Mouse (Mus musculus) retina, adult 2 months (tissue): ENCODE data around the gene Tkt.
"Not testable (repeated sequence)": the region's sequence is repeated elsewhere in the genome, so short reads cannot be mapped to it uniquely, and the experiment has no call there.

Experiments
- DNase-seq: peaks from one replicate; pipeline ENCODE4 v3.0.0-alpha.2; 2012; ENCODE audit warnings: low read depth, low spot score

The Tkt gene

GRCm38 (mm10) chr14:30548131-30548720, at the start of gene Tkt:
TSS of gene Tkt (plus strand) at chr14:30548359.
- DNase-seq, result no peak

GRCm38 (mm10) chr14:30504990-30505389, 43.2 kb upstream of the Tkt start:
- DNase-seq, result no peak

DNA sequence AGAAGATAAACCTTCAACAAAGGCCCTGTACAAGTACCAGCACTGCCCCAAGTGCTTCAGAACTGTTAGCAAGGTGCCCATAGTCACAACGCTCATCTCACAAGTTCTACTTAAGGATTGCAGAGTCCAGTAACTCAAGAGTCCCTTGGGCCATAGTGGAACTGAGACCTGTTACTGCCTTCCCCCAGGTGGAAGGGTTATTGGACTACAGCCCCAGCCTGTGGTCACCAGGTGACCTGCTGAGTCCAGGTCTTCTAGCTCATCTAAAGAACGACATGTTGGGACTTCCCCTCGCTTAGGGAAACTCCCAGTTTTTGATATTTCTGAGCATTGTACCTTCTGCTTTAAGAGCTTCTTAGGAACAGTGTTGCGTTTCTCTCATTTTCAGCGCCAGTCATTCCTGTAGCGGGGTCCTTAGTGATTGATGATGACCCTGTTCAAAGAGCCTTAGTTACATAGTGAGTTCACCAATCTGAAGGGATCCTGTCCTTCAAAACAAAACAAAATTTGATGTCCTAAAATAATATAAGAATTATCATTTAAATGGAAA, 37.9 kb upstream of the Tkt start:
- DNase-seq, result no peak

DNA sequence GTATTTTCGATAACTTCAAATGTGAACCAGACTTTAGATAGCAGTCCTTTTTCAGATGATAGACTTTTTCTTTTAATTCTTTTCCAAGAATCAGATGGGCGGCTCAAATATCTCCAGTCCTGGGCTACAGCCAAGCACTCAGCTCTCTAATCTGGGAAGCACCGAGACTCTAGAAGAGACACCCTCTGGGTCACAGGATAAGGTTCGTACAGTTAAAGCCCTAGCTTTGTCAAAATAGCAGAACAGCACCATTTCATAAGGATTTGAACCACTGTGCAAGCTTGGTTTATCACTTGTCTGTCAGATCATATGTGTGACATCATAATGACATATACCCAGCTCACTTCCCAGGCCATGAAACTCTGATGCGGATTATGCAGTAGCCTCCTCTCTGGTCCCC, 35.3 kb upstream of the Tkt start:
- DNase-seq, result no peak

DNA sequence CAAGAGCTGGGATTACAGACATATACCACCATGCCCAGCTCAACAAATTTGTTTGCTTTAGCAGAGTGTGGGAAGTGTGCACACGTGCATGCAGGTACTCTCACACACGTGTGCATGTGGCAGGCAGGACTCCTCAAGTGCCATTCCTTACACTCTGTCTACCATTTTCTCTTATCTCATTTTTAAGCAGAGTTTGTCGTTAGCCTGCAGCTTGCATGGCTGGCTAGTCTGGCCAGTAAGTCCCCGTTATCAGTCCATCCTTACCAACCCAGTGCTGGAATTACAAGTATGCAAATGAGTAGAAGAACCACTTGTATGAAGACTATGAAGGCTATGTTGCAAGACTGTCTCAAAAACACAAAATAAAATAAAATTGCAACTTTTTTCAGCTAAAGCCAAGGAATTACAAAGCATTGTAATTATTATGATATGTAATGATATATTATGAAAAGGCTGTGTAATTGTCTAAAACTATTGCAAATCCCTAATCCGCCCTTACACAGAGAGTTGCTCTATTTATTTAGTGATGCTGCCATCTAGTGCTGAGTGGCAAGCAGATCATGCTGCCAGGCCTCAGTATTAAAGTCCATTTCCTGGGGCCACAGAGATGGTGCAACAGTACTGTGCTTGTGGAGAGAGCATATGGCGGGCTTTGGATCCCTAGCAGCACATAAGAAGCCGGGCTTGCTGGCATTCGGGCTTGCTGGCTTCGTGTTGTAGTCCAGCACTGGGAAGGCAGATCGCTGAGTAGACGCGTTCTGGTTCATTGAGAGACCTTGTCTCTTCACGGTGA, 32.0 kb upstream of the Tkt start:
- DNase-seq, result peak; percentile 26

DNA sequence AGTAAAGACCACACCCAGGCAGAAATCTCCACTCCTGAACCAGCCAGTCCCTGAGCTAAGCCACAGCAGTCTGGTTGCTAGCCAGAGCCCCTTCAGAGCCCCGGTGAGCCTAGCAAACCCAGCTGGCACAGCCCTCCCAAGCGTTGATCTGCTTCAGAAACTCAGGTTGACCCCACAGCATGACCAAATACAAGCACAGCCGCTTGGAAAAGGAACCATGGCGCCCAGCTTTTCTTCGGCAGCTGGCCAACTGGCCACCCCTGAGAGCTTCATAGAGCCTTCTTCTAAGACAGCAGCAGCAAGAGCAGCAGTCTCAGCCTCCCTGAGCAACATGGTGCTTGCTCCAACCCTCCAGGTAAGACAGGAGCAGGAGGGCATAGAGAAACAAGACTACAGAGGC, 28.8 kb upstream of the Tkt start:
- no peak for DNase-seq

GRCm38 (mm10) chr14:30523356-30523755, 24.8 kb upstream of the Tkt start:
- no peak for DNase-seq

DNA sequence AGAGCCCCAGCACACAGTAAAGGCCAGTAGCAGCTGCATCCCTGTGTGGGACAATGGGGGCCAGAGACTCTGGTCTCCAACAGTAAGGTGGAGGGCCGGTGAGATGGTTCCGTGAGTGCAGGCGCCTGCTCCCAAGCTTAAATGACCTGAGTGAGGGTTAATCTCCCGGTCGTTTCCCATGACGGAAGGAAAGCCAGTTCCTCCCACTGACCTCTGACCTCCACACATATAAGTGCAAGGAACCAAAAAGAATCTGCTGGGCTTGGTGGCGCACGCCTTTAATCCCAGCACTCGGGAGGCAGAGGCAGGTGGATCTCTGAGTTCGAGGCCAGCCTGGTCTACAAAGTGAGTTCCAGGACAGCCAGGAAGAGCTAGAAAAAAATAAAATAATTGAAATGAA, 19.8 kb upstream of the Tkt start:
- DNase-seq, result no peak

GRCm38 (mm10) chr14:30528961-30529360, 19.2 kb upstream of the Tkt start:
- no peak for DNase-seq

DNA sequence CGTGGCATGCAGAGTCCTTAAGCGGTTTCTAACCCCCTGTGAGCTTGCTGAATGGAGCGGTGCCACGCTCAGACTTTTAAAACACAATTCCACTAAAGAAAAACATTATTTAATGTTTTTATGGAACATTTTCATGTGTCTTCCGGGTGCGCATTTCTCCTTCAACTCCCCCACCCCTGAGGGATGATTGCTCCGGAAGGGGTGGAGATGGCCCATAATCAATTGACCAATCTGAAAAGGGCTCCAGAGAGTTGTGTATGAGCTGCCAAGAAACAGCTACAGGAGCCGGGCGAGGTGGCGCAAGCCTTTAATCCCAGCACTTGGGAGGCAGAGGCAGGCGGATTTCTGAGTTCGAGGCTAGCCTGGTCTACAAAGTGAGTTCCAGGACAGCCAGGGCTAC, 18.7 kb upstream of the Tkt start:
- DNase-seq, result no peak

GRCm38 (mm10) chr14:30530726-30531269, 17.4 kb upstream of the Tkt start:
- no peak for DNase-seq

GRCm38 (mm10) chr14:30531431-30531830, 16.7 kb upstream of the Tkt start:
- no peak for DNase-seq

DNA sequence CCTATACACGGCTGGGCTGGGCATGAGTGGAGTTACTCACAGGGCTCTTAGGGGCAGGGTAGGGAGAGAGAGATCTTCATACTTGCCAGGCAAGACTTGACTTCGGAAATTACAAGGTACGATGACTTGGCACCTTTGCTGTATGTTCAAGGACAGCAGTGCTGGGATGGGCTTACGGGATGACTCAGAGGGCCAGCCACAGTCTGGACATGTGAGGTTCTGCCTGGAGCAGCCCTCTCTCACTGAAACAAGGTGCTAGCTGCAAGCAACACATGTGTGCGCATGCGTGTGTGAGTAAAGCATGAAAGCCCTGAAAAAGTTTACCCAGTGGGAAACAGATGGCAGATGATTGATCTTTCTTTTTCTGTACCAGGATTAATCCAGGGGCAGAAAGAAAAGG, 16.3 kb upstream of the Tkt start:
- DNase-seq, result no peak

DNA sequence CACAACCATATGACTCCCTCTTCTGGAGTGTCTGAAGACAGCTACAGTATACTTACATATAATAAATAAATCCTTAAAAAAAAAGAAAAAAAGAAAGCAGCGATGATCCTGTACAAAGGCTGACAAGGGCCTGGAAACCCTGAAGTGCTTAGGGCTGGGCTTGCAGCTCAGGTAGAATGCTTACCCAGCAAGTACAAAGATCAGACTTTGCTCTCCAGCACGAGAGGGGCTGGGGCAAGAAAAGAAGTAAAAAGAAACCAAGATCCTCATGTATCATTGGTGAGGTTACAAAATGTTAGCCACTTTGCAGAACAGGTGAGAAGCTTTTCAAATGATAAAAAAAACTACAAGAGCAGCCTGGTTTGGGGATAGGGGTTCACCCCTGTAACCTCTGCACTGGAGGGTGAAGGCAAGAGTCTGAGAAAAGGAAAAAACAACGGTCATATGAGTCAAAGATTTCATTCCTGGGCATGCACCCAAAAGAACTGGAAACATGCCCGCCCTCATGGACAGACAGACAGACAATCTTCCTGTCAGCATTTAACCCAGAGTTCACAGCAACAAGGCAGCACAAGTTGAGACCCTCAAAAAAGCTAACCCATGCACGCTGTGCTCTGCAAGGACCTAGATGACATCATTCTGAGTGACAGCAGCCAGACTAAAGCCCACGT, 14.2 kb upstream of the Tkt start:
- no peak for DNase-seq

- DNase-seq, result peak; percentile 34
These were observed 6.6 kb upstream of the Tkt start for GRCm38 (mm10) chr14:30541541-30541940.

DNA sequence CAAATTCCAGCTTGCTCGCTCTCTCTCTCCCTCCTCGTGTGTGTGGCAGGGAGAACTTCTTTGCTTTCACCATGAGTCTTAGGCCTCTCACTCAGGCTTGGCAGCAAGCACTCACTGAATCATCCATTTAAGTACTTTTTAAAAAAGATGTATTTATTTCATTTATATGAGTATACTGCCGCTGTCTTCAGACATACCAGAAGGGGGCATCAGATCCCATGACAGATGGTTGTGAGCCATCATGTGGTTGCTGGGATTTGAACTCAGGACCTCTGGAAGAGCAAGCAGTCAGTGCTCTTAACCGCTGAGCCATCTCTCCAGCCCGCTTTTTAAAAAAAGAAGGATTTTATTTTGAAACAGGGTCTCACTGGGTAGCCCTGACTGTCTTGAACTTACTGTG, 4.8 kb upstream of the Tkt start:
- DNase-seq, result not testable (repeated sequence)

GRCm38 (mm10) chr14:30548965-30549776, 1.0 kb downstream of the Tkt start:
- DNase-seq, result peak; percentile 86

DNA sequence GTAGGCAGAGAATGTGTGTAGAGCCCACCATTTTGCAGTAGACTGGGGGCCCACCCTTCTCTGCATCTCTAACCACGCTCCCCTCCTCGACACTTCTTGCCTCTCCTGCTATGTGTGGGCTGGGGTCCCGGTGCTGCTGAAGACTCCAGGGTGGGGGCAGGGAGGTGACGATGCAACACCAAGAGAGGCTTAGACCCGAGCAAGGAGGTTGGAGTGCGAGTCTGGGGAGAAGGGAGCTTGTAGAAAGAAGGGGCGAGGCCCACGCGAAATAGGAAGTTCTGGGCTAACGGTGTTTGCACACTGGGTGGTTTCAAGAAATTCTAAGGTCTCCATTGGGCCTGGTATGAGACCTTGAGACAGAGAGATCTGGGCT, 1.6 kb downstream of the Tkt start:
- DNase-seq, result no peak

DNA sequence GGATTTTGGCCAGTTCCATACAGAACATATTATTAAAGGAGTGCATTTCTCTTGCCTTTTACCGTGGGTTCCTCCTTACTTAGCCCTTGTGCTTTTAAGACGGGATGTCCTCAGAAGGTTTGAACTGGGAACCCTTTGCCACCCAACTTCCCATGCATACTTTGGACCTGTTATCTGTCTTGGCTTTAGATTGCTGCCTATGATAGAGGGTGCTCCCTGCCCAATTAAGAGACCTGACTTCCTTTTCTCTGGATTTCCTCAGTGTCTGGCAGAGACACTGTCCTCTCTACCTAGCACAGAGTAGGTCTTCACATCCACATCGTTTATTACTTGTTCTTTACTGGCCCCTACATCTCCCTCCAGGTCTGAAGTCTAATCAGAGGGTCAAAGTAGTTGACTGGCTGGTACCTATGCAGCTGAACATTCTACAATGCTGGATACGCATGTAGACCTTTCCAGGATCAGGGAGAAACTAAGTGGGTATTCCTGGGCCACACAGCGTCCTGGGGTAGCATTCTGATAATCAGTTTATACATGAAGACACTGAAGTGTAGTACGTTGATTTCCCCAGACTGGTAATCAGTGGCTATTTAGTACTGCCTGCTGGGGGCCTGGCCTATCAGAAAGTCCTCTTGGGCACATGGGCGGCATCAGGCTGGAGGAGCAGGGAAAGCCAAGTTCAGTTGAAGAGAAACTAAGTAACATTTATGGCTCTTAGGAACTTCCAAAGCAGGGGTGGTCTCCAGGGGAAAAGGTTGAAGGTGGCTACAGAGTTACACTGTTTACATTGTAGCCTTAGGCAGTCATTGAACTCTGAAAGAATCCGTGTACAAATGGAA, 2.3 kb downstream of the Tkt start:
- no peak for DNase-seq

GRCm38 (mm10) chr14:30551509-30551908, 3.4 kb downstream of the Tkt start:
- no peak for DNase-seq

GRCm38 (mm10) chr14:30551981-30552380, 3.8 kb downstream of the Tkt start:
- DNase-seq, result no peak
